Mouse (Mus musculus): Measurements from ENCODE around the gene Gstt2. TPM values are rescaled to one million over a fixed set of nuclear protein-coding genes. Genes with fewer than 3 reads are reported as not detected.
"Not testable (repeated sequence)": the region's sequence is repeated elsewhere in the genome, so short reads cannot be mapped to it uniquely, and the experiment has no call there.

The Gstt2 gene
- polyA plus RNA-seq, 1 experiment: 4.4 TPM

GRCm38 (mm10) chr10:75872915-75873542, 35.8 kb upstream of the Gstt2 start:
- peaks cover 5% of the 10 kb centered on the region for H3K4me1 ChIP-seq (ENCODE audit: control insufficient read depth, insufficient read depth, low read length)
- TF ChIP-seq POLR2A (IDR thresholded peaks at IDR 0.05; ENCODE audit: low read depth, low read length) (no peak), CTCF (IDR thresholded peaks at IDR 0.05; ENCODE audit: borderline replicate concordance, insufficient read depth, low read length) (no peak)
- no peak overlapping the region for H3K4me3 ChIP-seq (ENCODE audit: insufficient read depth, low read length)
- peak overlapping the region; percentile 2; the same call in 1 of the 2 replicates for H3K27ac ChIP-seq (ENCODE audit: insufficient read depth, low read length)

GRCm38 (mm10) chr10:75872025-75872914, 35.0 kb upstream of the Gstt2 start:
- H3K27ac ChIP-seq (ENCODE audit: insufficient read depth, low read length): 0 out of 2 replicates have a peak overlapping the region, but pooled peaks have one; percentile 2
- peaks cover 5% of the 10 kb centered on the region for H3K4me1 ChIP-seq (ENCODE audit: control insufficient read depth, insufficient read depth, low read length)
- H3K4me3 ChIP-seq (ENCODE audit: insufficient read depth, low read length): peak overlapping the region; percentile 1; the same call in 1 of the 2 replicates
- TF ChIP-seq CTCF (IDR thresholded peaks at IDR 0.05; ENCODE audit: borderline replicate concordance, insufficient read depth, low read length): no peak
- peak; percentile 72 for TF ChIP-seq POLR2A (IDR thresholded peaks at IDR 0.05; ENCODE audit: low read depth, low read length)

- TF ChIP-seq POLR2A (IDR thresholded peaks at IDR 0.05; ENCODE audit: low read depth, low read length) (no peak), CTCF (IDR thresholded peaks at IDR 0.05; ENCODE audit: borderline replicate concordance, insufficient read depth, low read length) (no peak)
- H3K27ac ChIP-seq (ENCODE audit: insufficient read depth, low read length): no peak overlapping the region
- H3K4me3 ChIP-seq (ENCODE audit: insufficient read depth, low read length): no peak overlapping the region
- H3K4me1 ChIP-seq (ENCODE audit: control insufficient read depth, insufficient read depth, low read length): no peaks in the 10 kb centered on the region
These were observed 24.4 kb upstream of the Gstt2 start for GRCm38 (mm10) chr10:75861587-75861986.

GRCm38 (mm10) chr10:75860746-75861145, 23.5 kb upstream of the Gstt2 start:
- H3K27ac ChIP-seq (ENCODE audit: insufficient read depth, low read length): no peak overlapping the region
- H3K4me3 ChIP-seq (ENCODE audit: insufficient read depth, low read length): no peak overlapping the region
- H3K4me1 ChIP-seq (ENCODE audit: control insufficient read depth, insufficient read depth, low read length): no peaks in the 10 kb centered on the region
- TF ChIP-seq POLR2A (IDR thresholded peaks at IDR 0.05; ENCODE audit: low read depth, low read length) (no peak), CTCF (IDR thresholded peaks at IDR 0.05; ENCODE audit: borderline replicate concordance, insufficient read depth, low read length) (no peak)

- not testable (repeated sequence) for H3K4me1 ChIP-seq (ENCODE audit: control insufficient read depth, insufficient read depth, low read length)
- H3K4me3 ChIP-seq (ENCODE audit: insufficient read depth, low read length): peak within 1 kb of the TSS; percentile 52
- peak within 1 kb of the TSS; percentile 57; the same call in 1 of the 2 replicates for H3K27ac ChIP-seq (ENCODE audit: insufficient read depth, low read length)
- TF ChIP-seq POLR2A (IDR thresholded peaks at IDR 0.05; ENCODE audit: low read depth, low read length): peak; percentile 90
These were observed 22.7 kb upstream of the Gstt2 start, which contains the start of gene Mif for GRCm38 (mm10) chr10:75859786-75860470. Mif (minus strand) TSS chr10:75860240.

GRCm38 (mm10) chr10:75859107-75859746, 22.0 kb upstream of the Gstt2 start:
- Histone ChIP-seq H3K4me1 (ENCODE audit: control insufficient read depth, insufficient read depth, low read length) (no peaks in the 10 kb centered on the region), H3K4me3 (ENCODE audit: insufficient read depth, low read length) (peak overlapping the region; percentile 52), H3K27ac (ENCODE audit: insufficient read depth, low read length) (no peak overlapping the region)
- TF ChIP-seq POLR2A (IDR thresholded peaks at IDR 0.05; ENCODE audit: low read depth, low read length): no peak
- no peak for TF ChIP-seq CTCF (IDR thresholded peaks at IDR 0.05; ENCODE audit: borderline replicate concordance, insufficient read depth, low read length)

GRCm38 (mm10) chr10:75857598-75857997, 20.4 kb upstream of the Gstt2 start:
- Histone ChIP-seq H3K4me3 (ENCODE audit: insufficient read depth, low read length) (no peak overlapping the region), H3K4me1 (ENCODE audit: control insufficient read depth, insufficient read depth, low read length) (no peaks in the 10 kb centered on the region), H3K27ac (ENCODE audit: insufficient read depth, low read length) (no peak overlapping the region)
- TF ChIP-seq CTCF (IDR thresholded peaks at IDR 0.05; ENCODE audit: borderline replicate concordance, insufficient read depth, low read length) (no peak), POLR2A (IDR thresholded peaks at IDR 0.05; ENCODE audit: low read depth, low read length) (no peak; the same call in 1 of the 2 replicates)

GRCm38 (mm10) chr10:75856976-75857375, 19.8 kb upstream of the Gstt2 start:
- no peak for TF ChIP-seq CTCF (IDR thresholded peaks at IDR 0.05; ENCODE audit: borderline replicate concordance, insufficient read depth, low read length)
- TF ChIP-seq POLR2A (IDR thresholded peaks at IDR 0.05; ENCODE audit: low read depth, low read length): 0 out of 2 replicates have a peak, but pooled peaks have one; percentile 26
- Histone ChIP-seq H3K4me3 (ENCODE audit: insufficient read depth, low read length) (no peak overlapping the region), H3K27ac (ENCODE audit: insufficient read depth, low read length) (no peak overlapping the region), H3K4me1 (ENCODE audit: control insufficient read depth, insufficient read depth, low read length) (no peaks in the 10 kb centered on the region)

All from embryonic fibroblast, embryonic 13.5 days (primary cell).